Mouse (Mus musculus) kidney, postnatal 14 days (tissue): ENCODE results near the gene Sprr2a2.
"Not testable (repeated sequence)": the region's sequence is repeated elsewhere in the genome, so short reads cannot be mapped to it uniquely, and the experiment has no call there.

Source experiments
- DNase-seq: peaks from one replicate; pipeline ENCODE4 v3.0.0; 2022; ENCODE audit warnings: mixed read lengths

Sprr2a2 gene

GRCm38 (mm10) chr3:92279663-92280062, 63.9 kb downstream of the Sprr2a2 start:
- not testable (repeated sequence) for DNase-seq

- not testable (repeated sequence) for DNase-seq
Measured at GRCm38 (mm10) chr3:92280963-92281606, 65.4 kb downstream of the Sprr2a2 start.

- DNase-seq, result not testable (repeated sequence)
Measured at GRCm38 (mm10) chr3:92285101-92285500, 69.4 kb downstream of the Sprr2a2 start, which contains the start of gene Sprr2a3. Gene Sprr2a3, plus strand, starts transcription at chr3:92285417.

- DNase-seq, result not testable (repeated sequence)
Measured at GRCm38 (mm10) chr3:92288489-92288888, 72.8 kb downstream of the Sprr2a2 start.
